Mouse (Mus musculus): ENCODE results near the gene Cluh.

The Cluh gene

DNA sequence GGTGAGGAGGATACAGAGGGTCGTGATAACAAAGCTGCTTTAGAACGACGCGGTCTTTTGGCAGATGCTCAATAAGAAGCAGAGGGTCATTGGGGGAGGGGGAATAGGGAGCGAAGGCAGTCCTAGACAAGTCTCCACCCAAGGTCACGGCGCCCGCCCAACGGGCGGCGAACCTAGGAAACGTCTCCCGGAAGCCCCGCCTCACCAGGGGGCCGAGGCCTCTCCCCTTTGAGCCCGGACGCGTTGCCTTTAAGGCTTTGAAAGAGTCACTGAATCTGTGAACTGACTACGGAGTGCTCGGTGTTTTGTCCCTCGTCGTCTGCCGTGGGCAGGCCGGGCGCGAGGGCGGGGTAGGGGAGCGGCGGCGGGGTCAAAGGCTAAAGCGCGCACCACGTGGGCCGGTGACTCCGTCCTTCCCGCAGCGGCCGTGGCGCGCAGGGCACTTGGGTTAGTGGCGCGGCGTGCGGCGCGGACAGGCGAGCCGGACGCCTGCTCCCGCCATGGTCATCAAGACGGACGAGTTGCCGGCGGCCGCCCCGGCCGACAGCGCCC lies at the start of gene Cluh:
Cluh (plus strand) TSS at position 401 of the 552 bp plus-strand sequence.
- peak; percentile 95 for DNase-seq (ENCODE audit: low read depth, low spot score)

DNA sequence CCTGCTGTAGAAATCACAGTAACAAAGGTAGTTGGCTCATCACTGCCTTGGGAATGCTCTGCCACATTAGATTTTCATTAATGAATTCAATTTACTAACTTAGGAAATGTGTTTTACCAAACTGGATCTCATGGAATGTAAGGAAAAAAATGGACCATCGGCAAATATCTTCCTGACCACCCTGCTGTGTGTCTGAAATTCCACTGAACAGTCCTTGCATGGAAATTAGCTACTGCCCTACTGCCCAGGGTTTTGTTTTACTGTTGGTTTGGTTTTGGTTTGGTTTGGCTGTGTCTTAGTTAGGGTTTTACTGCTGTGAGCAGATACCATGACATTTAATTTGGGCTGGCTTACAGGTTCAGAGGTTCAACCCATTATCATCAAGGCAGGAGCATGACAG lies 47.0 kb upstream of the Cluh start:
- DNase-seq (ENCODE audit: low read depth, low spot score): no peak

DNA sequence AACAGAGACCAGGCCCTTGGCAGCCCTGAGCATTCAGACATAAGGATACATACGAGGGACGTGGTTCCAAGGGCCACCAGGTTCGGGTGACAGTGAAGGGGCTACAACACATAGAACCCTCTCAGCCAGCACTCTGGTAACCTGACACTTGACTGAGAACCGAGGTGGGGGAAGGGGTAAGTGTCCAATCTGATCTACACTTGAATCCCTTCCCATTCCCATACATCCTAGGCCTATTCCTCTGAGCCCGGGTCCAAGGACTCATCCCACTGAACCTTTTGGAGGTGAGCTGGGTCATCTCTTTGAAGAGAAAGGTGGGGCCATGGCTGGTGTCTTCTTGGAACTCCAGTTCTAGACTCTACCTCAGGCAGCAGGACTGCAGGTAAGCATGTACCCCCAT lies 39.2 kb upstream of the Cluh start:
- no peak for DNase-seq (ENCODE audit: low read depth, low spot score)

DNA sequence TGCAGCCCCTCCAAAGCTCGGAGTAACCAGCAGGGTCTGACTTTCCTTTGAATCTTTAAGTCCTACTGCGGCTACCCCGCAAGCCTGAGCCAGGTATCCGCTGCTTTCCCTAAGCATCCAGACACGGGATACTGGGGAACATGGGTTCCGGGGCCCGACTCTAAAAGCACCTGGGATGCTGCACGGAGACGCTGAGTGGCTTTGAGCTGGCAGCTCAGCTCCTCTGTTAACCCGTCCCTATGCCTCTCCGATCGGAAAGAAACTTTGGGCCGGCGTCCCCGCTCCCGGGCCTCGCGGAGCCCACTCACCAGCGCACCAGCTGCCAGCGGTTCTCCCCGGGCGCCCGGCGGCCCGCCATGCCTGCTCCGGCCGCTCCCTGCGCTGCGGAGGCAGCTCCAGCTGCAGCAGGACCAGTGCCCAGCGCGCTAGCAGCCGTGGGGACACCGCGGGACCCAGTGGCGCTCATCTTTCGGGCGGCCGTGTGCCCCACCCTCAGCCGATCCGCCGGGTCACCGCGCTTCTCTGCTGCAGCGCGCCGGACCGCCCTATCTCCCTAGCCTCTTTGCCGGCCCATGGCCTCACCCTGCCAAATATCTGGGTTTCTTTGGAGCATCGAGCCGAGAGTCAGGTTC lies 38.6 kb upstream of the Cluh start, which contains the start of gene Rap1gap2:
Rap1gap2 (minus strand) TSS at position 371 of the 632 bp plus-strand sequence.
- DNase-seq (ENCODE audit: low read depth, low spot score): no peak

GRCm38 (mm10) chr11:74611437-74611836 lies 37.9 kb upstream of the Cluh start:
- DNase-seq (ENCODE audit: low read depth, low spot score): no peak

GRCm38 (mm10) chr11:74613428-74613827 lies 35.9 kb upstream of the Cluh start:
- no peak for DNase-seq (ENCODE audit: low read depth, low spot score)

DNA sequence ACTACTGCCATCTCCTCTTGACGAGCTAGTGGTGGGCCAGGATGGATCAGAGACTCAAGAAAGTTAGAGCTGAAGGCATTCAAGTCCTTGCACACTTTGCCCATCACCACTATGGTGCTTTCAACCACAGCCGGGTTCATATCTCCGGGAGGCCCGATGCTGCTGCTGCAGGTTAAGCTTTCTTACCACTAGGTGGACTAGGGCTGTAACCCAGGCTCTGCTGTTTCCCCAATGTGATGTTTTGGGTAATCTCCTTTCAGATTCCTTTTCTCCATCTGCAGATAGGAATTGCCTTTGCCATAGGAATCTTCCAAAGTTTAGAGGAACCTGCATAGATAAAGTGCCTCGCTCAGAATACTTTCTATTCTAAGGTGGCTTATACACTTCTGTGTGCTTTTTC lies 33.7 kb upstream of the Cluh start:
- no peak for DNase-seq (ENCODE audit: low read depth, low spot score)

- DNase-seq (ENCODE audit: low read depth, low spot score): peak; percentile 81
Measured at GRCm38 (mm10) chr11:74619201-74619955, 29.9 kb upstream of the Cluh start, which contains the start of gene Ccdc92b. TSS of gene Ccdc92b (plus strand) at chr11:74619605.

- no peak for DNase-seq (ENCODE audit: low read depth, low spot score)
Measured at GRCm38 (mm10) chr11:74619956-74620300, 29.4 kb upstream of the Cluh start.

GRCm38 (mm10) chr11:74621974-74622669 lies 27.2 kb upstream of the Cluh start:
- DNase-seq (ENCODE audit: low read depth, low spot score): no peak

DNA sequence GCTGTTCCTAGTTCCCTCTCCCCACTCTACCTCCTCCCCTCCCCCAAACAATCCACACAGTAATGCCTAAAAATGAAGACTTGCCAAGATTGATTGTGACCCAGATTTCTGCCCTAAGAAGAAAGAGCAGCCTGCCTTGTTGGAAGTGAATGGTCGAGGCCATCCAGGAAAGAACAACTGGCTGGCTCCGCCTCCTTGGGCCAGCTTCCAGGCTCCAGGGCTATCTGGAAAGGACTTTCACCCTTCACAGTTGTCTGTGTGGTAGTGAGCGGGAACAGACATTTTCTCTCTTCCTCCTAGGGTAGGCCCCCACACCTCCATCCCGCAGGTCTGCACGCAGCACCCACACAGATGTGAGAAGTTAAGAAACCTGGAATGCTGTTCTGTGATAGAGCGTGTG lies 25.6 kb upstream of the Cluh start:
- no peak for DNase-seq (ENCODE audit: low read depth, low spot score)

DNA sequence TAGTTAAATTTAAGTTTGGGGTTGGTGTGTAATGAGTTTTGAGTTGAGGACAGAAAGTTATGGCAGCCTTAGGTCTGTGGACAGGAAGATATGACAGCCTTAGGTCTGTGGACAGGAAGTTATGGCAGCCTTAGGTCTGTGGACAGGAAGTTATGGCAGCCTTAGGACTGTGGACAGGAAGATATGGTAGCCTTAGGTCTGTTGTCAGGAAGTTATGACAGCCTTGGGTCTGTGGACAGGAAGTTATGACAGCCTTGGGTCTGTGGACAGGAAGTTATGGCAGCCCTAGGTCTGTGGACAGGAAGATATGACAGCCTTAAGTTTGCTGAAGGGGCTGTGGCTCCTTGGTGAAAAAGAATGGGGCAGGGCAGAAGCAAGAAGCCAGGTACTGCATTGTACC lies 24.0 kb upstream of the Cluh start:
- no peak for DNase-seq (ENCODE audit: low read depth, low spot score)

DNA sequence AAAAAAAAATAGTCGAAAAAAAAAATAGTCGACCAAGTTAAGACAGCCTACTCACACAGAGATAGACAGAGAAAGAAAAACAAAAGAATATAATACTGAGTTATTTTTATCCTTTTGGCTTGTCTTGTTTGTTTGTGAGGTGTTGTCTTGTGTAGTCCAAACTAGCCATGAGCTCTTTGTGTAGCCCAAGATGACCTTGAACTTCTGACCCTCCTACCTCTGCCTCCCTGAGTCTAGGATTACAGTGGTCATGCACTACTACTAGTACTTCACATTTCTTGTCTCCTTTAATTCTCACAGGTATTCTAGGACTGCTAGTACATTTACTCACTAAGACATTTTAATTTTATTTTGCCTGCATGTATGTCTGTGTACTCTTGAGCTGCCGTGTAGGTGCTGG lies 21.8 kb upstream of the Cluh start:
- no peak for DNase-seq (ENCODE audit: low read depth, low spot score)

DNA sequence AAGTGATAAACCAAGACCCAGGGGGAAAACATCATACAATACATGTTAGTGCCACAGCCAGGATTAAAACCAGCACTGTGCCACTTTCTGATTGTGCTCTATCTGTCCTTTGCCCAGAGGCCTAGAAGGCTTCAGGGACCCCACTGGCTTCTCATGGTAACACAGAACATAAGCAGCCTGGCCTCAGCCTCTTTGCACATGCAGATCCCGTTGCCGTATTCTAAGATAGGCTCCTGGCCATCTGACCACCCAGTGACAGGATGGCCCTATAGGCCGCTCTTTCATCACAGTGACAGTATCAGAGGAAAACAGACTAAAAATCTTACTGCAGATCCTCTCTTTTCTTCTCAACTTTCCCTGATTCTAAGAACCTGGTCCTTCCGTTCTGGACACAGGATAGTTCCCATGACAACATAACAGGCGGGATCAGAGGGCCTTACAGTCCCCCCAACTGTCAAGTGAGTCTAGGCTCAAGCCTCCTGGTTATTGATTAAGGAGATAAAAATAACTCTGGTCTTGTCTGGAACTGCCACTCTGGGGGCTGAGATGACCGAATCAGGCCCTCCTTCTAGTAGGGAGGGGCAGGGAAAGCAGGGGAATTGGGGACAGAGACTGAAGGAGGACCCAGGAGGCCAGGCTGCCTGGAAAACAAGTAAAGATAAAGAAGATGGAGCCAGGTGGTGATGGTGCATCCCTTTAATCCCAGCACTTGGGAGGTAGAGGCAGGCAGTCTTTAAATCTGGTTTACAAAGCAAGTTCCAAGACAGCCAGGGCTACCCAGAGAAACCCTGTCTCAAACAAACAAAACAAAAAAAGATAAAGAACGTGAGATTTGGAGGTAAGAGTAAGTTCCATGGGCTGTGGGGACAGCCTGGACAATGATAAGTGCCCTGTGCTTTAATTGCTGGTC lies 17.2 kb upstream of the Cluh start:
- no peak for DNase-seq (ENCODE audit: low read depth, low spot score)

- peak; percentile 84 for DNase-seq (ENCODE audit: low read depth, low spot score)
Measured at GRCm38 (mm10) chr11:74634490-74635275, 14.6 kb upstream of the Cluh start.

DNA sequence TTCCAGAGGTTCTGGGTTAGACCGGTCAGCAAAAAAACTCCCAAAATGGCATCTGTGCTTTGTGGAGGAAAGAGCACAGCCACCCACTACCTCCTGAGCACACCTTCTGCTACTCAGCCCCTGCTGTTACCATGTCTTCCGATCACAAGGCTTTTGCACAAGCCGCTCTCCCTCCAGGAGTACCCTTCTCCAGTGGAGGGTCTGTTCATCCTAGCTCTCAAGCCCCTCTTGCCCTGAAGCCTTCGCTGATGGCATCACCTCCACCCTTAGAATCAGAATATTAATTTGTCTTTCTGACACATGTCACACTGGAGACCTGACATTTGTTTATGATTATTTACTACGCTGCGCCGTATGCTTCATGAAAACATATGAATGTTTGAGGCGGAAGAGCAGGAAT lies 11.8 kb upstream of the Cluh start:
- DNase-seq (ENCODE audit: low read depth, low spot score): no peak

DNA sequence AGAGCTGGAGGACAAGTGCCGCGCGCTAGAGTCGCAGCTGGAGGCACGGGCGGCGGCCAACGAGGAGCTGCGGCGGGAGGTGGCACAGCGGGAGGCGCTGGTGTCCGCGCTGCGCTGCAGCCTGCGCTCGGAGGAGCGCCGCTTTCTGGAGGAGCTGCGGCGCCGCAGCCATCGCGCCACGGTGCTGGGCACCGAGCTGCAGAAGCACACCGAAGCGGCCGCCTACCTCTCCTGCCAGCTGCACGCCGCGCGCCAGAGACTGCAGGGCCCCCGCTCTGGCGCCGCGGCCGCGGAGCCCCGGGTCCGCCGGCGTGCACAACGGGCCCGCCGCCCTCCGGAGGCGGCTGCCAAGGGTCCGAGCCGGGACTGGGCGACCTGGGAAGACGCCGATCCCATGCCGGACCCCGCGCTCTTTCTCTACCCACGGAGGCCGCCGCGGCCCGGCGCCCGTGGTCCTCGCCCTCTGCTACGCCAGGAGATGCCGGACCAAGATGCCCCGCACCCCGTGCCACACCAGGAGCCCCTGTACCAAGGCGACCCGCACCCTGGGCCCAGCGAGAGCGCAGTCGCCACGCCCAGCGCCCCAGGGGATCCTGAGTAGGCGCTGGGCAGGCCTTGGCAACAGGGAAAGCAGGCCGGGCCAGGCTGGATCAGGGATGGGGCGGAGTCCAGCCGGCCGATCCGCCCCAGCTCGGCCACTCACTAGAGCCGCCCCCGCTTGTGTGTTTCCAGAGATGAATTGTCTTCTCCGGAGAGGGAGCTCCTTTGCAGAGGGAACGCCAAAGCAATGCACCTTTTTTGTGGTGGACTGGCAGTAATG lies 11.1 kb upstream of the Cluh start:
- peak; percentile 72 for DNase-seq (ENCODE audit: low read depth, low spot score)

- DNase-seq (ENCODE audit: low read depth, low spot score): no peak
Measured at GRCm38 (mm10) chr11:74638791-74639411, 10.4 kb upstream of the Cluh start.

- no peak for DNase-seq (ENCODE audit: low read depth, low spot score)
Measured at GRCm38 (mm10) chr11:74639628-74640027, 9.7 kb upstream of the Cluh start.
